Mouse (Mus musculus) kidney, postnatal 10 days (tissue): Measurements from ENCODE around the gene Nufip2.
"Not testable (repeated sequence)": the region's sequence is repeated elsewhere in the genome, so short reads cannot be mapped to it uniquely, and the experiment has no call there.

Experiments
- DNase-seq: peaks from one replicate; pipeline ENCODE4 v3.0.0; 2021; ENCODE audit warnings: mixed read lengths

Gene Nufip2

GRCm38 (mm10) chr11:77719055-77719454 is 33.1 kb downstream of the Nufip2 start:
- no peak for DNase-seq

- DNase-seq = no peak
Observed at GRCm38 (mm10) chr11:77721389-77721788, 35.4 kb downstream of the Nufip2 start.

- DNase-seq = no peak
Observed at GRCm38 (mm10) chr11:77724766-77725165, 38.8 kb downstream of the Nufip2 start.

- DNase-seq = no peak
Observed at GRCm38 (mm10) chr11:77725183-77725582, 39.2 kb downstream of the Nufip2 start, which contains the start of gene Cryba1. Gene Cryba1, minus strand, starts transcription at chr11:77725283.

GRCm38 (mm10) chr11:77728587-77728986 is 42.6 kb downstream of the Nufip2 start:
- no peak for DNase-seq

DNA sequence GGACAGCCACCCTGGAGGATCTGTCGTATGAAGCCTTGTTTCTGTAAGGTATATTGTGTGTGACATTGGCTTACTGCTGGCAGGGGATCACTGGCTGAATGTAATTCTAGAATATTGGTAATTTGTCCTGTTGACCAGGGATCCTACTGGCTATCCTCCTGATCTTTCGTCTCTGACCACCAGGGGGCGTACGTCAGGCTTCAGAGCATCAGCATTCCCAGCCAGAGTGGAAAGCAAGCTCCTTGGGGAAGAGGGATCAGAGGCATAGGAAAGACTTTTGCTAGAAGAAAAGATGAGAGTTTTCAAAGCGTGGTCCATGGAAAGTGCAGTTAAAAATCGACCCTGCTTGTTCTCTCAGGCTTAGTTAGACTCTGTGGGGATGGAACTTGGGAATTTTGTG is 51.3 kb downstream of the Nufip2 start:
- DNase-seq = peak; percentile 94

DNA sequence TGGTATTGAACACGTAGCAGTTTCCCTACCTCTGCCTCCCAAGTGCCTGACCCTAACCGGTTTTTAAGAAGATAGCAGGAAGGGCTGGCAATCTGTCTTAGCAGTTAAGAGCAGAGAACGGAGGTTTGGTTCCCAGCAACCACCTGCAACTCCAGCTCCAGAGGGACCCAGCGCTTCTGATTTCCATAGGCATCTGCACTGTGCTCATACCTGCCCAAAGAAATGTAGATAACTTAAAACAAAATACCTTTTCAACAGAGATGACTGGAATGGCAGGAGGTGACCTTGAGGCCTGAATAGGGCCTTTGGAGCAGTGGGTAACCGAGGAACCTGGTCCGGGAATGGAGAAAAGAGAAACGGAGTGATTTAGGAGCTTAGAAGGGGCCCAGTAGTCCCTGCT is 52.6 kb downstream of the Nufip2 start:
- DNase-seq = no peak

GRCm38 (mm10) chr11:77743966-77744365 is 58.0 kb downstream of the Nufip2 start:
- peak; percentile 74 for DNase-seq

- no peak for DNase-seq
Observed at GRCm38 (mm10) chr11:77746652-77747051, 60.7 kb downstream of the Nufip2 start.

- not testable (repeated sequence) for DNase-seq
Observed at GRCm38 (mm10) chr11:77747103-77747502, 61.1 kb downstream of the Nufip2 start.

GRCm38 (mm10) chr11:77748996-77749395 is 63.0 kb downstream of the Nufip2 start:
- DNase-seq = no peak

- DNase-seq = no peak
Observed at GRCm38 (mm10) chr11:77752525-77752924, 66.6 kb downstream of the Nufip2 start.

DNA sequence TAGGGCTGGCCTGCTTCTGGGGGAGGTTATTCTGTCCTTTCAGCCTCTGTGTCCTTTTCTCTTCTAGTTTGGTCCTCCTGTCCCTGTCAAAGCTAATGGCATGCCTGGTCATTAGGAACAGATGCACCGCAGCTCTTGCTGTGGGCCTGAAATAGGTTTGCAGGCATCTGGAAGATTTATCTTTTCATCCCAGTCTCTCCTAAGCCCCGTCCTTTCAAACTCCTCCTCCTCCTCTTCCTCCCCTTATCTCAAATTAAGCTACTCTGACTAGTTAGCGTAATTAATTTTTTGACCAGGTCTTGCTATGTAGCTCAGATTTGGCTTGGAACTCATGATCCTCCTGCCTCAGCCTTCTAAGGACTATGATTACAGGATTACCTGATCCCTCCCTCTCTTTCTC is 67.5 kb downstream of the Nufip2 start:
- no peak for DNase-seq

- no peak for DNase-seq
Observed at GRCm38 (mm10) chr11:77760031-77760430, 74.1 kb downstream of the Nufip2 start.

GRCm38 (mm10) chr11:77762783-77763672 is 77.1 kb downstream of the Nufip2 start, which contains the start of gene Myo18a:
Gene Myo18a, plus strand, starts transcription at chr11:77763246.
- peak; percentile 95 for DNase-seq

DNA sequence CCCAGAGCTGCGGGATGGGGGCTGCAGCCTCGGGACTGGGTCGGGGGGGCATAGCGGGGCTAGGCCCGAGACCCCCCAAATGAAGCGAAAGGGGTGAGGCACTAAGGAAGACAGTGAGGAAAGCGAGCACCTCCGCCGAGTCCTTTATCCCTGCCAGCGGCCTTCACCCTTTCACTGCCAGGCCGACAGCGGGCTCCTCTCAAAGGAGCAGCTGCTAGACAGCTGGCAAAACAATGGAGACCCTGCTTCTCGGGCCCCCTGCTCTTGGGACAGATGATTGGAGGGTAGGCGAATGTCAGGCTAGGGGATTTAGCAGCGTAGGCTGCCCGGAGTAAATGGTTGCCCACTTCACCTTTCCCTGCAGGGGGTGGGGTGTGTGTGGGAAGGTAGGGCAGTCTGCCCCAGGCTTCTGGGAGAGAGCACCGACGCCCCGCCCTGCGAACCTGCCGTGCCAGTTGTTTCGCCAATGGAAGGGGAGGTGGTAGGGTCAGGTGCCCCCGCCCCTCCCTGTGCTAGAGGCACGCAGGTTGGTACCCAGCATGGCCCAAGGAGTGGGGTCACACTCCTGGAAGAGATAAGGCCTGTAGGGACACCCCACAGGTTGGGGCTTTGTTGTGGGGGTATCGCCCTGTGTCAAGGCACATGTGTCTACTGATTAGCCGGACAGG is 77.9 kb downstream of the Nufip2 start:
- peak; percentile 85 for DNase-seq

- DNase-seq = peak; percentile 80
Observed at GRCm38 (mm10) chr11:77764694-77765458, 78.9 kb downstream of the Nufip2 start.

DNA sequence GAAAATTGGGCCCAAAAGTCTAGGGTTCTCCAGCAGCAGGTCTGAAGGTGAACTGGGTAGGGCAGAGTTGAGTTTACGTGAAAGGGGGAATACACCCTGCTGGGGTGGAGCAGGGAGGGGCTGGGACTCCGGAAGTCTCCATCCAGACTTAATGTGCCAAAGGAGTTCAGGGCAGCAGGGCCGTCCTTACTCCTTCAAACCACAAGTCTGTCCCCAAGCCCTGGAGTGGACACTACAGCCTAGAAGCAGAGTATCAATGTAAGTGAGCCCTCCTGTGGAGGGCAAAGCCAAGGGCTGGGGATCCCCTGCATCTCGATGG is 79.5 kb downstream of the Nufip2 start:
- DNase-seq = no peak

DNA sequence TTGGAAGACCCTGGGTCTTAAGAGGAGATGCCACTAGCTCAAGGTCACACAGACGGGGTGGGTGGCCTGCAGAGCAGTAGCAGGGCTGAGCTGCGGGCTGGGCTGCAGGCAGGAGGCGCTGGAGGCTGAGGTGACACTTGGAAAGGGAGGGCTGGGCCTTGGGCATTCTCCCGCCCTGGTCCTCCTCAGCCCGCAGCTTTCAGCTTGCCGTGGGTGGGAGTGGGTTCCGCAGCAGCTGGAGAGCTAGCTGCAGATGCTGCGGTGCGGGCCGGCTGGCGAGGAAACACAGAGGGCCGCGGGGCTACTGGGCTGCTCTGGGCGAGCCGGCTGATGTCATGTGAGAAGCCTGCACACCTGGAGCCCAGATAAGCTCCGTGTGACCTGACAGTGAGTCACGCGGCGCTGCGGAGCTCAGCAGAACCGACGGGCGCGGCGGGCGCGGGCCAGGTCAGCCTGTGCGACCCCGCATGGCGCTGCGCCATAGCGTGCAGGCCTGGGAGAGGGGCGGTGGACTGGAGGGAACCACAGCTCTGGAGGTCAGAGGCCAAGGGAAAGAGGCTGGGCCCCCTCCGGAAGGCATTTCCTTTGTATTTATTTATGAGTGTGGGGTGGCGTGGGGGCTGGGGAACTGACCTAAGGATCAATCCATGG is 80.5 kb downstream of the Nufip2 start:
- peak; percentile 86 for DNase-seq

GRCm38 (mm10) chr11:77769496-77769895 is 83.5 kb downstream of the Nufip2 start:
- peak; percentile 13 for DNase-seq

DNA sequence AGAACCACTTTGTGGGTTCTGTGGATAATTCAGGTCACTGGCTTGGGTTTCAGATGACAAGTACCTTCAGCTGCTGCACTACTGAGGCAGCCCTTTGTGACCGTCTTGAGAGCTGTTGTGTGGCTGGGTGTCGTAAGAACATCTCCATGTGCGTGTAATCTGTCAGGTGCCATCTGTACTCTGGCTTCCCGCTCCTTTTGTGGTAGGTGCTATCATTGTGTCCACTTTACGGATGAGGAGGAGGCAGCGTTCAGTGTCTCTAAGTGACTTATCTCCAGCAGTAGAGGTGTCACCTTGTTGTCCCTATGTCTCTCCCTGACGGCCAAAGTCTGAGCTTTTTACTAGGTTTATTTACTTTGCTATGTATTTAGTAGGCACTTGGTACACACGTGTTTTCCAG is 84.4 kb downstream of the Nufip2 start:
- DNase-seq = no peak

- DNase-seq = peak; percentile 55
Observed at GRCm38 (mm10) chr11:77771879-77772713, 86.1 kb downstream of the Nufip2 start.
